Mouse (Mus musculus): Measurements from ENCODE around the gene Gatd1.

GRCm38 (mm10) chr7:141432741-141433516 is 19.0 kb upstream of the Gatd1 start:
- TF ChIP-seq CTCF (IDR thresholded peaks at IDR 0.05; ENCODE audit: low read depth, low read length) (no peak), POLR2A (IDR thresholded peaks at IDR 0.05; ENCODE audit: borderline replicate concordance, low read depth, low read length) (no peak)
